Mouse (Mus musculus): ENCODE measurements around the gene Dmbt1. TPM values are rescaled to one million over a fixed set of nuclear protein-coding genes. Genes with fewer than 3 reads are reported as not detected.

Gene Dmbt1
- polyA plus RNA-seq (2012; ENCODE audit: low replicate concordance): 0.02 TPM in 1 of 2 replicates, not detected in the other

GRCm38 (mm10) chr7:131031755-131032154 lies at the start of gene Dmbt1:
Dmbt1 (plus strand) TSS chr7:131032053.

DNA sequence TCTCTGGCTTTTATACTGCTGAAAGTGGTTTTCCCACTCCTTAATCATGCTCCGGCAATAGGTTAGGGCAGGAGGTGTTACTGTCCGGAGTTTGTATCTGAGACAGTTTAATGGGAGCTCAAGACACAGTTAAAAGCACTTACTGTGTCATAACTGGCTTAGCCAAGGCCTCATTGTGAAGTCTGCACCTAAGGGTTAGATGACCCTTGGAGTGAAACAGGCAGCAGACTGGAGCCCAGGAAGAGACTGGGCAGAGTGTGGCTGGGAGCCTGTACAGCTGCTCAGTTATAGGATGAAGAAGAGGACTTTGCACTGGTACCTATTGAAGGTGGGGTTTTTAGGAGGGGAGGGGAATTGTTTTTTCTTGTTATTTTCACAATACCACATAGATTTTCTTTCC lies 114.4 kb downstream of the Dmbt1 start, which contains the start of gene 4933402N03Rik:
Gene 4933402N03Rik, minus strand, starts transcription at position 101 of the 400 bp plus-strand sequence.

Other genes starting within 250 kb of the Dmbt1 start
- 9.6 and 26.8 TPM in 2 replicates for gene Plekha1, start 166.3 kb upstream of the Dmbt1 start, polyA plus RNA-seq (2012; ENCODE audit: low replicate concordance)
- gene Htra1, start 95.9 kb upstream of the Dmbt1 start, polyA plus RNA-seq (2012; ENCODE audit: low replicate concordance): 1.0 and 1.6 TPM in 2 replicates
- not detected in 2 replicates for gene 4933402N03Rik, start 114.3 kb downstream of the Dmbt1 start, polyA plus RNA-seq (2012; ENCODE audit: low replicate concordance)
- gene 5430419D17Rik, start 142.3 kb downstream of the Dmbt1 start, polyA plus RNA-seq (2012; ENCODE audit: low replicate concordance): 0.02 TPM in 1 of 2 replicates, not detected in the other